Mouse (Mus musculus) kidney, adult 9 months (tissue): ENCODE data around the gene Hsd17b13.
A peak's percentile ranks its signal among the peaks of the same experiment; 100 is the strongest.
"Not testable (repeated sequence)": the region's sequence is repeated elsewhere in the genome, so short reads cannot be mapped to it uniquely, and the experiment has no call there.

ENCODE experiments used
- DNase-seq: peaks from one replicate; pipeline ENCODE4 v3.0.0; 2022

Hsd17b13 gene

GRCm38 (mm10) chr5:103977297-103977696, at the start of gene Hsd17b13:
Gene Hsd17b13, minus strand, starts transcription at chr5:103977410.
- DNase-seq, result peak; percentile 59

- peak; percentile 49 for DNase-seq
These were observed 48.1 kb upstream of the Hsd17b13 start for GRCm38 (mm10) chr5:104025245-104025854.

- no peak for DNase-seq
These were observed 47.6 kb upstream of the Hsd17b13 start for GRCm38 (mm10) chr5:104024762-104025161.

GRCm38 (mm10) chr5:104024193-104024592, 47.0 kb upstream of the Hsd17b13 start:
- DNase-seq, result not testable (repeated sequence)

- DNase-seq, result no peak
These were observed 46.2 kb upstream of the Hsd17b13 start for GRCm38 (mm10) chr5:104023289-104024020.

- DNase-seq, result no peak
These were observed 45.3 kb upstream of the Hsd17b13 start for GRCm38 (mm10) chr5:104022558-104022957.

- DNase-seq, result peak; percentile 94
These were observed 44.6 kb upstream of the Hsd17b13 start, which contains the start of gene Hsd17b11 for GRCm38 (mm10) chr5:104021597-104022378. Gene Hsd17b11, minus strand, starts transcription at chr5:104021919.

- no peak for DNase-seq
These were observed 34.2 kb upstream of the Hsd17b13 start for GRCm38 (mm10) chr5:104011419-104011818.

GRCm38 (mm10) chr5:104010261-104010660, 33.1 kb upstream of the Hsd17b13 start:
- DNase-seq, result no peak

GRCm38 (mm10) chr5:104009421-104009820, 32.2 kb upstream of the Hsd17b13 start:
- no peak for DNase-seq

- no peak for DNase-seq
These were observed 30.6 kb upstream of the Hsd17b13 start for GRCm38 (mm10) chr5:104007801-104008200.

- no peak for DNase-seq
These were observed 29.6 kb upstream of the Hsd17b13 start for GRCm38 (mm10) chr5:104006811-104007210.

GRCm38 (mm10) chr5:104003955-104004354, 26.7 kb upstream of the Hsd17b13 start:
- no peak for DNase-seq

- DNase-seq, result no peak
These were observed 26.2 kb upstream of the Hsd17b13 start for GRCm38 (mm10) chr5:104003256-104003931.

- no peak for DNase-seq
These were observed 25.5 kb upstream of the Hsd17b13 start for GRCm38 (mm10) chr5:104002549-104003255.

GRCm38 (mm10) chr5:103999738-104000137, 22.5 kb upstream of the Hsd17b13 start:
- DNase-seq, result peak; percentile 83

- DNase-seq, result no peak
These were observed 21.5 kb upstream of the Hsd17b13 start for GRCm38 (mm10) chr5:103998739-103999138.

- no peak for DNase-seq
These were observed 18.0 kb upstream of the Hsd17b13 start for GRCm38 (mm10) chr5:103995181-103995580.

- DNase-seq, result no peak
These were observed 17.5 kb upstream of the Hsd17b13 start for GRCm38 (mm10) chr5:103994669-103995068.

- DNase-seq, result no peak
These were observed 16.4 kb upstream of the Hsd17b13 start for GRCm38 (mm10) chr5:103993601-103994000.

GRCm38 (mm10) chr5:103992831-103993230, 15.6 kb upstream of the Hsd17b13 start:
- no peak for DNase-seq
